Mouse (Mus musculus): ENCODE measurements around the gene Psmd1. TPM values are rescaled to one million over a fixed set of nuclear protein-coding genes. Genes with fewer than 3 reads are reported as not detected.
A peak's percentile ranks its signal among the peaks of the same experiment; 100 is the strongest.

Gene Psmd1
- total and polyA plus RNA-seq, 2 experiments from 2014 or later, result 91.5 to 195 TPM

- DNase-seq (ENCODE audit: low spot score) (peak; percentile 88), ATAC-seq (ENCODE audit: low FRiP score) (peak; percentile 91)
- Histone ChIP-seq H3K4me1 (ENCODE audit: insufficient read depth, low read length) (no peaks in the 10 kb centered on the region), H3K9ac (replicated peaks; ENCODE audit: low read length, poor library complexity, severe bottlenecking) (no peak overlapping the region), H3K4me2 (ENCODE audit: low read depth, low read length, poor library complexity, severe bottlenecking) (no peak overlapping the region), H3K36me3 (ENCODE audit: insufficient read depth, low read length) (no peaks in the 10 kb centered on the region), H3K4me3 (ENCODE audit: low read depth, low read length) (no peak overlapping the region), H3K27ac (ENCODE audit: low read depth, low read length) (peak overlapping the region; percentile 60; the same call in 1 of the 2 replicates), H3K9me3 (ENCODE audit: low read length) (no peaks in the 10 kb centered on the region), H3K27me3 (ENCODE audit: insufficient read depth, low read length) (no peaks in the 10 kb centered on the region)
- 11% methylated on average over 11 of the region's 11 CpGs for WGBS
- no peak for TF ChIP-seq CTCF (IDR thresholded peaks at IDR 0.05)
Measured at GRCm38 (mm10) chr1:86032273-86032987, 31.8 kb upstream of the Psmd1 start.

DNA sequence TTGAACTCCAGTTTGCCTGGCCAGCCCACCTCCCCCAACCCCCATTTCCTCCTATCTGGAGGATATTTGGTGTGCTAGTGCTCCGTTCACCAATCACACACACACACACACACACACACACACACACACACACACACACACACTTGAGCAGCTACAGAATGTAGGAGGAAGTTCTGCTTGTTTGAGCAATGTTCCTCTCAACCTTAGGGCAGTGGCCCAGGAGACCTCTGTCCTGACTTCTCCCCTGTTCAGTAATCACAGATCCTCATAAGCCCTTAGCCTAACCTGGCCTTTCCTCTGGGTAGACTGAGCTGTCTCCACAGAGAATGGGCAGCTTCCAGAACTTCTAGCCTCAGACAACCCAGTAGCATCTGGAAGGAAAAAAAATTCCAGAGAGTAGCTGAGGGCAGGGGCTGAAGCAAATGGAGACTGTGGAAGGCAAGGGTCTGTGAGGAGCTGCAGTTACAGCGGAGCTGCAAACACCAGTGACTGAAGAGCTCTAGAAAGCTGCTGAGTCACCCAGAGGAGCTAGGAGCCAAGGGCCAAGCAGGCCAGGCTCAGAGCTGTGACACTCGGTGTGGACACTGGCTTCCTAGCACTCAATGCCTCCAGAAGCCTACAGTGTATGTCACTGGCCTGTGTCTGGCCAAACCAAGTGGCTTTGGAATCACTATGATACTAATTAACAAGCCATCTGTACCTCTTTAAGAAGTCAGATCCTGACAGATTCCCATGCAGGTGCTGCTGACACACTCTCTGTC, 25.8 kb upstream of the Psmd1 start:
- Histone ChIP-seq H3K4me3 (ENCODE audit: low read depth, low read length) (no peak overlapping the region), H3K9ac (replicated peaks; ENCODE audit: low read length, poor library complexity, severe bottlenecking) (no peak overlapping the region), H3K4me2 (ENCODE audit: low read depth, low read length, poor library complexity, severe bottlenecking) (no peak overlapping the region), H3K9me3 (ENCODE audit: low read length) (peaks cover 6% of the 10 kb centered on the region; the same call in 1 of the 2 replicates), H3K27ac (ENCODE audit: low read depth, low read length) (no peak overlapping the region), H3K27me3 (ENCODE audit: insufficient read depth, low read length) (no peaks in the 10 kb centered on the region), H3K4me1 (ENCODE audit: insufficient read depth, low read length) (no peaks in the 10 kb centered on the region), H3K36me3 (ENCODE audit: insufficient read depth, low read length) (no peaks in the 10 kb centered on the region)
- DNase-seq (ENCODE audit: low spot score) (no peak), ATAC-seq (ENCODE audit: low FRiP score) (no peak)
- WGBS, result 80% methylated on average over 3 of the region's 3 CpGs
- TF ChIP-seq CTCF (IDR thresholded peaks at IDR 0.05), result no peak

DNA sequence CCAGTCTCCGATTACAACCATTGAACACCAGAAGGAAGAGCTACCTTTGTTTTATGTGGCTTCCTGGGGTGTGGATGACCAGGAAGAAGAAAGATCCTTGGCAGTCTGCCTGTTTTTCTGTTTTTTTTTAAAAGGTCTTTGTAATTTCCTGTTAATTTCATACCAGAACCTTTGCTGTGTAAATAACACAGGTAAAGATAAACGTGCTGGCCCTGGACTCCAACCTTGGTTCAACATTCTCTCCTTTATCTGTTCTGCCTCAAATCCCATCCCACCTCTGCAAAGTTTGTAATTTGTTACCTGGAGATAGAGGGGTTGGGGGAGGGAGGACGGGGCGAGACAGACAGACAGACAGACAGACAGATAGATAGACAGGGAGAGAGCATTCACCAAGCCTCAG, 24.1 kb upstream of the Psmd1 start:
- no peak overlapping the region for H3K4me2 ChIP-seq (ENCODE audit: low read depth, low read length, poor library complexity, severe bottlenecking)
- H3K4me3 ChIP-seq (ENCODE audit: low read depth, low read length), result no peak overlapping the region
- peaks cover 6% of the 10 kb centered on the region; the same call in 1 of the 2 replicates for H3K9me3 ChIP-seq (ENCODE audit: low read length)
- no peaks in the 10 kb centered on the region for H3K4me1 ChIP-seq (ENCODE audit: insufficient read depth, low read length)
- no peaks in the 10 kb centered on the region for H3K36me3 ChIP-seq (ENCODE audit: insufficient read depth, low read length)
- no peak for TF ChIP-seq CTCF (IDR thresholded peaks at IDR 0.05)
- WGBS, result 74% methylated on average over 4 of the region's 4 CpGs
- DNase-seq (ENCODE audit: low spot score), result no peak
- ATAC-seq (ENCODE audit: low FRiP score), result no peak
- H3K9ac ChIP-seq (replicated peaks; ENCODE audit: low read length, poor library complexity, severe bottlenecking), result no peak overlapping the region
- no peak overlapping the region for H3K27ac ChIP-seq (ENCODE audit: low read depth, low read length)
- peaks cover 7% of the 10 kb centered on the region; the same call in 1 of the 2 replicates for H3K27me3 ChIP-seq (ENCODE audit: insufficient read depth, low read length)

- Histone ChIP-seq H3K4me2 (ENCODE audit: low read depth, low read length, poor library complexity, severe bottlenecking) (no peak overlapping the region), H3K4me3 (ENCODE audit: low read depth, low read length) (no peak overlapping the region), H3K4me1 (ENCODE audit: insufficient read depth, low read length) (no peaks in the 10 kb centered on the region), H3K9me3 (ENCODE audit: low read length) (peaks cover 6% of the 10 kb centered on the region; the same call in 1 of the 2 replicates), H3K36me3 (ENCODE audit: insufficient read depth, low read length) (no peaks in the 10 kb centered on the region), H3K27ac (ENCODE audit: low read depth, low read length) (no peak overlapping the region), H3K9ac (replicated peaks; ENCODE audit: low read length, poor library complexity, severe bottlenecking) (no peak overlapping the region), H3K27me3 (ENCODE audit: insufficient read depth, low read length) (peaks cover 7% of the 10 kb centered on the region; the same call in 1 of the 2 replicates)
- 93% methylated on average over 3 of the region's 3 CpGs for WGBS
- no peak for TF ChIP-seq CTCF (IDR thresholded peaks at IDR 0.05)
- ATAC-seq (ENCODE audit: low FRiP score), result no peak
- no peak for DNase-seq (ENCODE audit: low spot score)
Measured at GRCm38 (mm10) chr1:86040817-86041216, 23.4 kb upstream of the Psmd1 start.

DNA sequence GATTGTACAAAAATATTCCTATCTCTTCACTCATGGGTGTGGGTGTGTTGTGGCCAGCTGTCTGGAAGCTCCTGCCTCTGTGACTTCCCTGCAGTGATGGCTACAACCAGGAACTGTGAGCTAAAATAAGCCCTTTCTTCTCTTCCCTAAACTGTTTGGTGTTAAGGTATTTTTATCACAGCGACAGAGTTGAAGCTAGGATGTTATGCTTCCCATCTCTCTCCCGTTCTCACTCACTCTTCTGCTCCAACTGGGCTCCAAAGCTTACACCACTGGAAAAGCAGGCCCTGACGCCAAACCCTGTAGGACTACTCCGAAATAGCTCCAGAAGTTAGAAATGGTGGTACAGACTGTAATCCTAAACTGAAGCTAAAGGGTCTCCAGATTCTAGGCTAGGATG, 19.1 kb upstream of the Psmd1 start:
- H3K4me3 ChIP-seq (ENCODE audit: low read depth, low read length), result no peak overlapping the region
- no peak for TF ChIP-seq CTCF (IDR thresholded peaks at IDR 0.05)
- no peak overlapping the region for H3K4me2 ChIP-seq (ENCODE audit: low read depth, low read length, poor library complexity, severe bottlenecking)
- H3K36me3 ChIP-seq (ENCODE audit: insufficient read depth, low read length), result no peaks in the 10 kb centered on the region
- no peak for ATAC-seq (ENCODE audit: low FRiP score)
- no peak overlapping the region for H3K27ac ChIP-seq (ENCODE audit: low read depth, low read length)
- DNase-seq (ENCODE audit: low spot score), result no peak
- peaks cover 6% of the 10 kb centered on the region; the same call in 1 of the 2 replicates for H3K9me3 ChIP-seq (ENCODE audit: low read length)
- H3K4me1 ChIP-seq (ENCODE audit: insufficient read depth, low read length), result no peaks in the 10 kb centered on the region
- peaks cover 10% of the 10 kb centered on the region; the same call in 1 of the 2 replicates for H3K27me3 ChIP-seq (ENCODE audit: insufficient read depth, low read length)
- no peak overlapping the region for H3K9ac ChIP-seq (replicated peaks; ENCODE audit: low read length, poor library complexity, severe bottlenecking)
- 56% methylated on average over 4 of the region's 4 CpGs for WGBS

Measured in midbrain, postnatal 0 days (tissue).